Mouse (Mus musculus): Measurements from ENCODE around the gene Klhl28.

Klhl28 gene

DNA sequence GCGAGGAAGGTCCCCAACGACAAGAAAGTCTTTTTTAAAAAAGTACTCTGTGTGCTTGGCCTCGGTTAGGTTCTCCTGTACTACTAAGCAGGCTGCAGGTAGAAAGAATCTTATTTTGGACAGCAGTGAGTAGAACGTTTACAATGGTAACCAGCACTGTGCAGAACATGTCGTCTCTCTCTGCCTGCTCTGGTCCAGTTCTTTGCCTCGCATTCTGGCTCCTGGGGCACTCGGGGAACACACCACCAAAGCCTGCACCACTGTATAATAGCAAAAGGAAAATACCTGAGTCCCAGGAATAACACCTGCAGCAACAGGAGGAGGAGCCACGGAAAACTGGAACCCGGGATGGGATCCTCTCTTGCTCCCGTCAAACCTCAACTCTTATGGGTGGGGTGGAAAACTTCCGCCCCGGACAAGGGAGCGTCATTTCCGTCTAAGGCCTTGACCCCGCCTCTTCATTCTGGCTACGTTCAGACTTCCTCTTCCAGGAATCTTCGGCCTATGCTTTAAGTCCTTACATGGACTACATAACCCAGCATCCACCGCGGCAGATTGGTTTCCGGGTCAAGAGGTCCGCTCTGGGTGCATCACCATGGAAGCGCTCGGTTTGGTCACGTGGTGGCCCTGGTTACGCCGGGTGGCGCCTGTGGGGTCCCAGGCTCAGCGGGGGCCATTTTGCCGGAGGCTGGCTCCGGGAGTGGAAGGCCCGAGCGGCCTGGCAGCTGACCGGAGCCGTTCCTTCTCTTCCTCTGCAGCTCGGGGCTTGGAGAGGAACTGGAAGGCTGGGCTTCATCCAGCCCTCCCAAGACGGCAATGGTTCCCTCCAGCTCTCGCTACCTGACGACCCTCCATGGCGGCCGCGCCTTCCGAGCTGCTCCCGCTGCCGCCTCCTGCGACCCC is at the start of gene Klhl28, which contains the start of gene Togaram1:
TSS of gene Klhl28 (minus strand) at position 411 of the 903 bp plus-strand sequence.
TSS of gene Togaram1 (plus strand) at position 681 of the 903 bp plus-strand sequence.
- peak; percentile 99 for DNase-seq

DNA sequence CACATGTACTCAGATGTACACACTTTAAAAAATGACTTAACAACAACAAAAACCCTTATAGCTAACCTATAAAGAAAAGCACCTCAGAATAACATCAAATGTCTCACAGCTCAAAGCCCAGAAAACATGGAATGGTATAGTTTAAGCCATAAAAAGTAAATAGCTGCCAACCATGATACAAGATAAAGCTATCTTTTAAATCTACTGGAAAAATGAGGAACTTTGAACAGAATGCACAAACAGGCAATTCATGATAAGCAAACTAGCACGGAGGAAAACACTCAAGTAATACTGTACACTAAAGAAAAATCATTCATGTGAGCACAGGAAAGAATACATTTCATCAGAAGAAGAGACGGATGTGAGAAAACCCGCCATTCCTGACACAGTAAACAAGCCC is 42.4 kb upstream of the Klhl28 start:
- no peak for DNase-seq

DNA sequence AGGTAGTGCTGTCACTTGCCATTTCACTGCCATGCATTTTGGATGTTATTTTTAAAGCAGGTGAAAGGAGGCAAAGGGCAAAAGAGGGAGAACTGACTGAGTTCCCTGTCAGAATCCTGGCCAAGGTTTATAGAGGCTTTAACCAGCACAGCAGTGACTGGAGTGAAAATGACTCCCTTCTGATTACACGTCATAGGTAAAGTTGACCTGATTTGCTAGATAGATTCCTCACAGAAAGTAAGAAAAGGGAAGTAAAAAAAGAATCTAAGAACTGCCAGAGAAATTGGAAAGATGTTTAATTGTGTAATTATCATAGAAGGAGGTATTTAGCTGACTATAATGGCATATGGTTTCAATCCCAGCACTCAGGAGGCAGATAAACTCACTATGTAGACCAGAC is 12.2 kb upstream of the Klhl28 start:
- no peak for DNase-seq

DNA sequence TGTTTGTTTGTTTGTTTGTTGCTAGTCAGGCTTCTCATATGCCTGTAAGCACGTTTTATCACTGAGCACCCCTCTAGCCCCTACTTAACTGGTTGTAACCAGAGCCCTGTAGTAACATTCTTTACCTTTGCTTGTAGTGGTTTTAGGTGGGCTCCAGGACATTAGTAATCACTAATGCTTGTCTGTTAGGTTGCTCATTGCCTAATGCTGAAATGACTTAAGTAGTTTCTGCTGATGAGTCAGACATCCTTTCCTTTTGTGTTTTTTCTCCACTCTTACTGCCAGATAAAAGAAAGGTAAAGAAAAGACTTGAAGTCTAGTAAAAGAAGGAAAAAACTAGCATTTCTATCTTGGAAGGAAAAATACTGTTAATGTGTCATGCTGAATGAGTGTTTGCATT is 10.9 kb upstream of the Klhl28 start:
- DNase-seq: no peak

DNA sequence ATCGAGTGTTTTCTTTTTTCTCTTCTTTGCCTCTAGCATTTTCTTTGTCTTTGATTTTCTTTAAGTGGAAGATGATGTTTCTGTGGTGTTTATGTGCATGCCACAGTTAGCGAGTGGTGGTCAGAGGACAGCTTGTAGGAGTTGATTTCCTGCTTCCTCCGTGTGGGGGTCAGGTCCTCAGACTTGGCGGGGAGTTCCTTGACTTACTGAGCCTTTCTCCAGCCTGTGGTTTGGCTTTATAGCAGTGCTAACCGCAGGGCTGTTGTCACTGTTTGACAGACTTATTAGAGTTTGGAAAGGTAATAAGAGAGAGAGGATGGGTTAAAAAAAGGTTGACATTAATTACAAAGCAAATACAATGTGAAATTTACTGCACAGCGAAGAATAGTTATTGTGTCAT is 10.2 kb upstream of the Klhl28 start:
- DNase-seq: no peak

DNA sequence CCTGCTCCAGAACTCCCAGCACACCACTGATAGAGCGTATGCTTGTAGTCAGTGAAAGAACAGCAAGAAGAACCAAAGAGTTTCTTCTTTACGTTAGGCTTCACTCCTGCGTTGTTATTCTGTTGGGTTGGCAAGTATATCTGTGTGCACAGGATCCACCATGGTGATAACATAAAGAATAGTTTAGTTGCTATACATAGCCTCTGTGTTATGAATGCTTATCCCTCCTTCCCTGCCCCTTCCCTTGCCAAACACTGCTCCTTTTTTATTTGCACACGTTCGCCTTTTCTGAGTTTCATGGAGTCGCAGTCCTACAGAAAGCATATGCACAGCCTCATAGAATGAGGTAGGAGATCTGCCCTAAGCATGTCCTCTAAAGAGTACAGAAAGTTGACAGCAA is 6.7 kb upstream of the Klhl28 start:
- no peak for DNase-seq

DNA sequence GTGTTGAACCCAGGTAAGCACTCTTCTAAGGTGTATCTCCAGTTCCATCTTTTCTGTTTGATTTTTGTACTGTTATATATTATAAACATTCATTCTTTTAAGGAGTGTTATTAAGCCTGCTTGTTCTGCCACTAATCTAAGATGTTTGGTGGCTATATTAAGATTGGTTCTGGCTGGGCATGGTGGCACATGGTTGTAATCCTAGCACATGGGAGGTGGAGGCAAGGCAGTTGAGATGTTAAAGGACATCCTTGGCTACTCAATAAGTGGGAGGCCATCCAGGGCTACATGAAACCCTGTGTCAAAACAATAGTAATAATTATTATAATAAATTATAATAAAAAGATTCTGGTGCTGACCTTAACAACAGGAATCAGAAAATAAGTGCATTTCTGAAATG is 6.1 kb upstream of the Klhl28 start:
- DNase-seq: no peak

DNA sequence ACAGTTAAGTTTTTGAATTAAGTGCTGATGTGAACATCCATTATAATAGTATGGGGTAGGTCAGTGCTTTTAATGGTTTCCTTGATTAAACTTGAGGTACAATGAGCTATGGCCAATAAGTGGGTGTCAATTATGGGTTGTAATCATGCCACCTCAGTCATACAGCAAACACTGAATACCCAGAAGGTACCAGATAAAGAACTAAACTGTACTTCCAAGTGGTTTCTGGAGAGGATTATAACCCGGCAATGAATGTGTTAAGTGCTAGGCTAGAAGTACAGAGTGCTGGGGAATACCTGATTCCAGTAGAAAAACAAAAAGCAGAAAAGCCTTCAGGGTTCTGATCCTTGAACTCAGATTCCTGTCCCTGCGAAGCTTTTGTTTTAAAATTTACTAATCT is 2.7 kb upstream of the Klhl28 start:
- no peak for DNase-seq

DNA sequence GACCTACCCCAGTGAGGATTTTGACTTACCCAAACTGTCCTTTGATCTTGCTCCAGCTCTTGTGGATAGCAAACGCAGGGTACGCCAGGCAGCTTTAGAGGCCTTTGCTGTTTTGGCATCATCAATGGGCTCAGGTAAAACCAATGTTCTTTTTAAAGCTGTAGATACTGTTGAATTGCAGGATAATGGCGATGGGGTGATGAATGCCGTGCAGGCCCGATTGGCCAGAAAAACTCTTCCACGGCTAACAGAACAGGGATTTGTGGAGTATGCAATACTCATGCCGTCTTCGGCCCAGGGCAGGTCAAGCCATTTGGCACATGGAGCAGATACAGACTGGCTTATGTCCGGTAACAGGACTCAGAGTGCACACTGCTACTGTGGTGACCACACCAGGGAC is 2.1 kb upstream of the Klhl28 start:
- peak; percentile 6 to 25 for DNase-seq

DNA sequence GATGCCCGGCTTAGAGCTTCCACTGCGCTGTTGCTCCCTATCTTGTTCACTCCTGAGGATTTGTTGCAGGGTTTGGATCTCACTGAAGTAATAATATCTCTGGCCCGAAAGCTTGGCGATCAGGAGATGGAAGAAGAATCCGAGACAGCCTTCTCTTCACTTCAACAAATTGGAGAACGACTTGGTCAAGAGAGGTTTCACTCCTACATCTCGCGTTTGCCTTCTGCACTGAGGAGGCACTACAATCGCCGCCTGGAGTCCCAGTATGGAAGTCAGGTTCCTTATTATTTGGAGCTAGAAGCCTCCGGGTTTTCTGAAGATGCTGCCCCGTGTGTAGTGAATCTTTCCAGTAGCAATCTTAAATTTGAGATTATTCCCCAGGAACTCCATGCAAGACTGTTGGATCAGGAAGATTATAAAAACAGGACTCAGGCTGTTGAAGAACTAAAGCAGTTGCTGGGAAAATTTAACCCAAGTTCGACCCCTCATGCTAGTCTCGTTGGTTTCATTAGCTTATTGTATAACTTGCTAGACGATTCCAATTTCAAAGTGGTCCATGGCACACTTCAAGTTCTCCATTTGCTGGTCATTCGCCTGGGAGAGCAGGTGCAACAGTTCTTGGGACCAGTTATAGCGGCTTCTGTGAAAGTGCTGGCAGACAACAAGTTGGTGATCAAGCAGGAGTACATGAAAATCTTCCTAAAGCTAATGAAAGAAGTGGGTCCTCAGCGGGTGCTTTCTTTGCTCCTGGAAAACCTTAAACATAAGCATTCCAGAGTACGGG is 1.5 kb upstream of the Klhl28 start:
- DNase-seq: peak in 1 of 2 experiments; percentile 19

DNA sequence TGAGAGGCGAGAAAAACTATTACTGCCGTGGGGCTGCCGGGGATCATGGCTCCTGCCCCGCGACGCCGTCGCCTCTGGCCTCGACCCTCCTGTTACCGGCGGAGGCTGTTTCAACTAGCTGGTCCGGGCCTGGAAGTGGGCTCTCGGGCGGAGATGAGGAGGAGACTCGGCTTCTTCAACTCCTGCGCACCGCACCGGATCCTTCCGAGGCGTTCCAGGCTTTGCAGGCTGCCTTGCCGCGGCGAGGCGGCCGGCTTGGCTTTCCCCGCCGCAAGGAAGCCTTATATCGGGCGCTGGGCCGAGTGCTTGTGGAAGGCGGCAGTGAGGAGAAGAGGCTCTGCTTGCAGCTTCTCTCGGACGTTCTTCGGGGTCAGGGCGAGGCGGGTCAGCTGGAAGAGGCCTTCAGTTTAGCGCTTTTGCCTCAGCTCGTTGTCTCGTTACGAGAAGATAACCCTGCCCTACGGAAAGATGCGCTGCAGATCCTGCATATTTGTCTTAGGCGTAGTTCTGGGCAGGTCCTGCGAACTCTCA is 832 bp upstream of the Klhl28 start:
- peak; percentile 73 to 75 for DNase-seq

DNA sequence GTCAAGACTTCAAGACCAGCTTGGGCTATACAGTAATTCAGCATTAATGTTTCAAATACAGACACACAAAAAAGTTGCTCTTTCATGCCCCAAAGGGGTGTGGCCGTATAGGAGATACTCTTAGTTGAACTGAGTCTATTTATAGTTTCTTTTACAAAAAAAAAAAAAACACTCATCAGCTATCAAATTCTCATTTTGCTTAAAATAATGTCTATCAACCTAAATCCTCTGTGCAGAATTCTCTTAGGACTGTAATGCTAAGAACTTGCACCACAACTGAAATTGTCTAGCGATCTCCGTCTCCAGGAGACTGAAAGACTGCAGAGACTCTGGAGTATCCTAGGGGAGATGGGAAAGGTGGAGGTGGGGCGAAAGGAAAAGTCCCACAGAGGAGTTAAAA is 774 bp downstream of the Klhl28 start:
- DNase-seq: no peak

DNA sequence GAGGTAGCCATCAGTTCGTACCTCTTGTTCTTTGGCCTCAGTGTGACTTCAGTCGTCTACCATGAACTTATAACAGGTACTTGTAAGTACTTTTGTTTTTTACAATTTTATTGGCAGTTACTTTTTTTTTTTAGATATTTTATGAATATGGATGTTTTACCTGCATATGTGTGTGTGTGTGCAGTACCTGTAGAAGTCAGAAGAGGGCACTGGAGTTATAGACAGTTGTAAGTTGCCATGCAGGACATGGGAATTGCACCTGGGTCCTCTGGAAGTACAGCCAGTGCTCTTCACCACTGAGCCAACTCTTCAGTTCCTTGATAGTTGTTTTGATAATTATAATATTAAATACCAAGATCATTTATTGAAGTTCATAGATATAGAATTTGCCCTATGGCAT is 27.8 kb downstream of the Klhl28 start:
- peak in 1 of 2 experiments; percentile 18 for DNase-seq

DNA sequence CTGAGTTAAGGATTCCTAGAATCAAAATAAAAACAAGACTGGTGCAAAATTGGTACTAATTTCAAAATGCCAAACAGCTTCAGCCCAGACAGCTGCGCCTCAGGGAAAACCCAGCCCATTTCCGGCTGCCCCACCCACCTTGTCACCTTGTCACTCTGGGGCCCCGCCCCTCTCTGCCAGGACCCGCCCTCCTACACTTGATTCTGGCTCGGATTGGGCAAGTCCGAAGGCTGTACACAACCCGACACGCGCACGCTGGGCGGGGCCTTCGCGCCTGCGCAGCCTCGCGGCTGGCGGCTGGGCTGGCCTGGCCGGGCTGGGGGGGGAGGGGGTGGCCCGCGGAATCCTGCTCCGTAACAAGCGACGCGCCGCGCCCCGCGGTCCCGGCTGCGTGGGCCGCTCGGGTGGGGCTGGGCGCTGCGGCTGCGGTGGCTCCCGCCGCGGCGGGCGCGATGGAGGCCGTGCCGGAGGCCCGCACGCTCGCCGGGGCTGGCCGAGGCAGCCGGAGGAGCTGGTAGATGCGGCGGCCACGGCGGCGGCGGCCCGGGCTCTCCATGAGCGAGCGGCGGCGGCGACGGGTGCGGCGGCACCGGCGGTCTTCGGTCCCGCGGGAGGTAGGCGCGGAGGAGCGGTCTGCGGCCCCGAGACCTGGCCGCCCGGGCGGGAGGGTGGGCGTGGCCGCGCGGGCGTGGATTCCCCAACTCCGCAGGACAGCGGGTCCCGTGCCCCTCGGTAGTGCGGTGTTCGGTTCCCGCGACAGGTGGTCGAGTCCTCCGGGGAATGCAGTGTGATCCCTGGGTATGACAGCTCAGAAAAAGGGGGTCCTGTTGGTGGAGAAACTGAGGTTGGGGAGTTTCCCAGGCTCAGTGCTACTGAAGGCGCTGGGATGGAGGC is 47.5 kb downstream of the Klhl28 start, which contains the start of gene Gm527:
TSS of gene Gm527 (plus strand) at position 329 of the 894 bp plus-strand sequence.
- peak; percentile 95 to 97 for DNase-seq

DNA sequence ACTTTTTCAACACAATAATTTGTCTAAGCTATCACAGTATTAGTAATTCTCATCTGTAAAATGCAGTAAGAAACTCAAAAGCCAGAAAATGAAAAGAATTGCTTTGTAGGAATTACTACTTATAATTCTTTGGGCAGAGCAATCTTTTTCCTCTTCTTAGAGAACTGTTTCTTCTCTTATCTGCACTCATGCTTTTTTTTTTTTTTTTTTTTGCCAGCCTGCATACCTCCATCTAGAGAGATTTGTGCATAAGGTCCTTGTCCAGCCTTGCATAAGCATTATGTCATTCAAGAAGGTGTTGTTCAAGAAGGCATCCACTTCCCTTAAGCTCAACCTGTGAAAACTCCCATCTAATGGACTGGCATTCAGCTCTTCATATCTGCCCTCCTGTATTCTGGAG is 48.6 kb downstream of the Klhl28 start:
- DNase-seq: no peak

DNA sequence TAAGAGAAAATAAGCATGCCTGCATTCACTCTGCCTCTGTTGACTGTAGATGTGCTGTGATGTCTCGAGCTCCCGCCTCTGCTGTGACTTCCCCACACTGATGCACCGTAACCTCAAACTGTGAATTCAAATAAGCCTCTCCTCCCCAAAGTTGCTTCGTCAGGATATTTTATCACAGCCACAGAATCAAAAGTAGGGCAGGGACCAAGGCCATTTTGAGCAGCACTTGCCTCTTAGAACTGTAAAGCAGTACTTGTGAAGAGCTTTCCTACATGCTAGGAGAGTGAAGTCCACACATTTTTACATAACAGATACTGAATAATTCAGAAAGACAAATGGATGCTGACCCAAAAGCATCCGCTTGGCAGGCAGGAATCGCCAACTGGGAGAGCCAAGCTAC is 52.3 kb downstream of the Klhl28 start:
- DNase-seq: no peak

DNA sequence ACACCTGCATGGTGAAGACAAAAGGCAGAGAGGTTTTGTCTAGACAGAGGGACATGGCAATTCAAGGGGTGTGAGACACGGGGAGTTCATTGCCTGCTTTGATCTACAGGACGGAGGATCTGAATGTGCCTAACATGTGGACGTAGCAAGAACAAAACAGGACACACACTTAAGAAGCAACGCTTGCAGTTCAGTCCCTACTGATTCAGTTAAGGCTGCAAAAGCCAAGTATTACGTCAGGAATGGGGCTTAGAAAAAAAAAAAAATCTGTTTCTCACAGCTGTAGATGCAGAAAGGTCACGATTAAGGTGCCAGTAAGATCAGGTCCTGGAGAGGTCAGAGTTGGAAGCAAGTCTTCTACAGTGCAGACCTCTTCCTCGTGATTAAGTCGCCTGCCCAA is 62.1 kb downstream of the Klhl28 start:
- DNase-seq: no peak

DNA sequence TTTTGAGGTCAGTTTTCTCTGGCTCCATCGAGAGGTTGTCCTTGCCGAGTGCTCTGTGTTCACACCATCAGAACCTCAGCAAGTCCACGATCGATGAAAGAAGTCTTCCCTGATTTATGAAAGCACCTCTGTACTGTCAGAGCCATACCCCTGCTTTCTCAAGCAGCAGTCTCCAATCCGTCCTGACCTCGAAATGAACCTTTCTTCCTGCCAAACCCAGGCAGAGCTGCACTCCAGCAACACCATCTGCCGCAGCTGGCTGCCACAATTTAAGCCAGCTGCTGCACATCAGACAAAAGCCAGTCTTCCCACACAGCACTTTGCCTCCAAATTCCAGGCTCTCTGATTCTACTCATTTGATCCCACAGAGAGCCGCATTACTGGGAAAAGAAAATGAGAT is 62.8 kb downstream of the Klhl28 start:
- peak; percentile 49 to 80 for DNase-seq

DNA sequence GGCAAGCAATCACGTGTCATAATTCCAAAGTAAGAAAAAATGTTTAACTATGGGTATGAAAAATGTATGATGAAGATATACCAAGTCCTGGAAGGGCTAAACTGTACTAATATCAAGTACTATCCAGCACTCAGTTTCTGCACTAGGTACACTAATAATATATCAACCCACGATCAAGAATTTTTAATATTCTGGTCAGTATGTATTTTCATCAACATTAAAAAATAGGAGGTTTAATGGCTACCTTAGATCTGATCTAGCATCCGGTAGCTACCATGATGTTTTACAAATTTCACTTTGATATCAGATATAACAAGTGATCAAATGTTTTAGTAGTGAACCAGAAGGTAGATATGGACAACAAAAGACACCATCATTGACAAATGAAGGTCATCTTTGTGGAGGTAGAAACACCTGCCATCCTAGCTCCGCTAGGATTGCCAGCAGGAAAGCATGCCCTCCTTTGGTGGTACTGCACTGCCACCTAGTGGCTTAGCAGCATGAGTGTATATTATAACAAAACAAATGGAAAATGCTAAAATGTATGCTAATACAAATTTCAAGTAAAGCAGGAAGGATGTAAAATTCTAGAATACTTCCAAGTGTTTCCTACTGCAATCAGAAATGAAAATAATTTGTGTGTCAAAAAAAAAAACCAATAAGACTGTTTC is 68.1 kb downstream of the Klhl28 start:
- DNase-seq: peak; percentile 27 to 51
